Mouse (Mus musculus): Measurements from ENCODE around the gene Kcnh4. TPM values are rescaled to one million over a fixed set of nuclear protein-coding genes. Genes with fewer than 3 reads are reported as not detected.

Kcnh4 gene
- polyA plus RNA-seq, 1 experiment: 25.4 TPM

- no peak for TF ChIP-seq POLR2A (IDR thresholded peaks at IDR 0.05; ENCODE audit: extremely low read depth, insufficient read depth, low read length)
- no peak for TF ChIP-seq CTCF (IDR thresholded peaks at IDR 0.05; ENCODE audit: extremely low read depth, insufficient read depth, low read length)
- peak overlapping the region; percentile 47 for H3K4me3 ChIP-seq (ENCODE audit: insufficient read depth, low read length)
- H3K27ac ChIP-seq (ENCODE audit: insufficient read depth, low read length): no peak overlapping the region
- no peaks in the 10 kb centered on the region for H3K4me1 ChIP-seq (ENCODE audit: control insufficient read depth, insufficient read depth, low read length)
Observed at GRCm38 (mm10) chr11:100769980-100770379, 10.2 kb upstream of the Kcnh4 start.

GRCm38 (mm10) chr11:100767871-100768270 lies 8.1 kb upstream of the Kcnh4 start:
- Histone ChIP-seq H3K4me3 (ENCODE audit: insufficient read depth, low read length) (no peak overlapping the region), H3K4me1 (ENCODE audit: control insufficient read depth, insufficient read depth, low read length) (no peaks in the 10 kb centered on the region), H3K27ac (ENCODE audit: insufficient read depth, low read length) (no peak overlapping the region)
- TF ChIP-seq CTCF (IDR thresholded peaks at IDR 0.05; ENCODE audit: extremely low read depth, insufficient read depth, low read length) (no peak), POLR2A (IDR thresholded peaks at IDR 0.05; ENCODE audit: extremely low read depth, insufficient read depth, low read length) (no peak)

GRCm38 (mm10) chr11:100766726-100767125 lies 7.0 kb upstream of the Kcnh4 start:
- Histone ChIP-seq H3K4me3 (ENCODE audit: insufficient read depth, low read length) (no peak overlapping the region), H3K27ac (ENCODE audit: insufficient read depth, low read length) (no peak overlapping the region), H3K4me1 (ENCODE audit: control insufficient read depth, insufficient read depth, low read length) (peaks cover 3% of the 10 kb centered on the region; the same call in 1 of the 2 replicates)
- no peak for TF ChIP-seq POLR2A (IDR thresholded peaks at IDR 0.05; ENCODE audit: extremely low read depth, insufficient read depth, low read length)
- TF ChIP-seq CTCF (IDR thresholded peaks at IDR 0.05; ENCODE audit: extremely low read depth, insufficient read depth, low read length): no peak

GRCm38 (mm10) chr11:100762831-100763230 lies 3.1 kb upstream of the Kcnh4 start, which contains the start of gene Hcrt:
TSS of gene Hcrt (minus strand) at chr11:100762931.
- Histone ChIP-seq H3K4me3 (ENCODE audit: insufficient read depth, low read length) (peak within 1 kb of the TSS; percentile 31), H3K27ac (ENCODE audit: insufficient read depth, low read length) (0 out of 2 replicates have a peak within 1 kb of the TSS, but pooled peaks have one; percentile 13), H3K4me1 (ENCODE audit: control insufficient read depth, insufficient read depth, low read length) (peaks cover 3% of the 10 kb centered on the region; the same call in 1 of the 2 replicates)
- TF ChIP-seq CTCF (IDR thresholded peaks at IDR 0.05; ENCODE audit: extremely low read depth, insufficient read depth, low read length) (no peak), POLR2A (IDR thresholded peaks at IDR 0.05; ENCODE audit: extremely low read depth, insufficient read depth, low read length) (no peak)

- TF ChIP-seq POLR2A (IDR thresholded peaks at IDR 0.05; ENCODE audit: extremely low read depth, insufficient read depth, low read length) (0 out of 2 replicates have a peak, but pooled peaks have one; percentile 64), CTCF (IDR thresholded peaks at IDR 0.05; ENCODE audit: extremely low read depth, insufficient read depth, low read length) (peak; percentile 66)
- Histone ChIP-seq H3K4me3 (ENCODE audit: insufficient read depth, low read length) (peak overlapping the region; percentile 31), H3K27ac (ENCODE audit: insufficient read depth, low read length) (0 out of 2 replicates have a peak overlapping the region, but pooled peaks have one; percentile 13)
Observed at GRCm38 (mm10) chr11:100761547-100762045, 1.9 kb upstream of the Kcnh4 start.

GRCm38 (mm10) chr11:100758707-100759610 lies 783 bp downstream of the Kcnh4 start:
- peak overlapping the region; percentile 85 for H3K27ac ChIP-seq (ENCODE audit: insufficient read depth, low read length)
- H3K4me1 ChIP-seq (ENCODE audit: control insufficient read depth, insufficient read depth, low read length): peaks cover 7% of the 10 kb centered on the region; the same call in 1 of the 2 replicates
- TF ChIP-seq CTCF (IDR thresholded peaks at IDR 0.05; ENCODE audit: extremely low read depth, insufficient read depth, low read length): no peak
- TF ChIP-seq POLR2A (IDR thresholded peaks at IDR 0.05; ENCODE audit: extremely low read depth, insufficient read depth, low read length): peak; percentile 22; the same call in 1 of the 2 replicates
- H3K4me3 ChIP-seq (ENCODE audit: insufficient read depth, low read length): peak overlapping the region; percentile 66

More at GRCm38 (mm10) chr11:100761547-100762045, 1.9 kb upstream of the Kcnh4 start:
- H3K4me1 ChIP-seq (ENCODE audit: control insufficient read depth, insufficient read depth, low read length): peaks cover 3% of the 10 kb centered on the region; the same call in 1 of the 2 replicates

- TF ChIP-seq CTCF (IDR thresholded peaks at IDR 0.05; ENCODE audit: extremely low read depth, insufficient read depth, low read length): no peak
- Histone ChIP-seq H3K27ac (ENCODE audit: insufficient read depth, low read length) (no peak overlapping the region), H3K4me3 (ENCODE audit: insufficient read depth, low read length) (no peak overlapping the region), H3K4me1 (ENCODE audit: control insufficient read depth, insufficient read depth, low read length) (peaks cover 14% of the 10 kb centered on the region; the same call in 1 of the 2 replicates)
Observed at GRCm38 (mm10) chr11:100757566-100757965, 2.2 kb downstream of the Kcnh4 start.

GRCm38 (mm10) chr11:100756476-100756875 lies 3.3 kb downstream of the Kcnh4 start:
- no peak for TF ChIP-seq POLR2A (IDR thresholded peaks at IDR 0.05; ENCODE audit: extremely low read depth, insufficient read depth, low read length)
- Histone ChIP-seq H3K4me3 (ENCODE audit: insufficient read depth, low read length) (no peak overlapping the region), H3K27ac (ENCODE audit: insufficient read depth, low read length) (no peak overlapping the region), H3K4me1 (ENCODE audit: control insufficient read depth, insufficient read depth, low read length) (peaks cover 11% of the 10 kb centered on the region; the same call in 1 of the 2 replicates)

- Histone ChIP-seq H3K27ac (ENCODE audit: insufficient read depth, low read length) (peak overlapping the region; percentile 85), H3K4me1 (ENCODE audit: control insufficient read depth, insufficient read depth, low read length) (peaks cover 11% of the 10 kb centered on the region; the same call in 1 of the 2 replicates), H3K4me3 (ENCODE audit: insufficient read depth, low read length) (no peak overlapping the region)
- no peak for TF ChIP-seq CTCF (IDR thresholded peaks at IDR 0.05; ENCODE audit: extremely low read depth, insufficient read depth, low read length)
Observed at GRCm38 (mm10) chr11:100754693-100755057, 5.1 kb downstream of the Kcnh4 start.

Measured in cortical plate, adult 2 months (tissue).